Mouse (Mus musculus): ENCODE measurements around the gene Chn1.

DNA sequence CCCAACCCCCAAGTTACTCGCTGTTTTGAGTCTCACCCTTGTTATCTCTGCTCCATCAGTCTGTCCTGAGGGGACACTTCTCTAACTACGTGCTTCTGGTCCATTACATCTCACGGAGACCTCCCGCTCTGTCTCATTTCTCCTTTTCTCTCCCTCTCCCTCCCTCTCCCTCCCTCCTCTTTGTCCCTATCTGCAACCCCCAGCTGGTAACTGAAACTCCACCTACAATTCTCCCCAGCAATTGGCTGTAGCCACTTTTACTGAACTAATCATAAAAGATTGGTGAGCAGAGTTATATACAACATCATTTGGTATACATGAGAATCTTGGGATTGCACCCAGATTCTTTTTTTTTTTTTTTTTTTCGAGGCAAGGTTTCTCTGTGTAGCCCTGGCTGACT lies 16.1 kb downstream of the Chn1 start:
- TF ChIP-seq POLR2A (IDR thresholded peaks at IDR 0.05; ENCODE audit: low read depth, low read length), result no peak
- TF ChIP-seq CTCF (IDR thresholded peaks at IDR 0.05; ENCODE audit: borderline replicate concordance, insufficient read depth, low read length), result no peak
